Mouse (Mus musculus) lung, postnatal 0 days (tissue): ENCODE results near the gene Cox4i1.

Source experiments
- CTCF ChIP-seq: IDR thresholded peaks from 2 replicates; pipeline ENCODE4 v1.5.1; 2016; ENCODE audit warnings: antibody characterized with exemption, mild to moderate bottlenecking
- EP300 ChIP-seq: IDR thresholded peaks from 2 replicates; pipeline ENCODE4 v1.6.1; 2016; ENCODE audit warnings: antibody characterized with exemption, mild to moderate bottlenecking, control low read depth

GRCm38 (mm10) chr8:120706193-120706592, 38.2 kb downstream of the Cox4i1 start:
- TF ChIP-seq EP300 (no peak), CTCF (no peak)
